Mouse (Mus musculus): Measurements from ENCODE around the gene Fbxl22. TPM values are rescaled to one million over a fixed set of nuclear protein-coding genes. Genes with fewer than 3 reads are reported as not detected.

Fbxl22 gene
- polyA plus RNA-seq (2016; fragmentation: Nextera tagmentation; extraction: Ambion mirVana) = 38.9 and 70.4 TPM in 2 replicates

DNA sequence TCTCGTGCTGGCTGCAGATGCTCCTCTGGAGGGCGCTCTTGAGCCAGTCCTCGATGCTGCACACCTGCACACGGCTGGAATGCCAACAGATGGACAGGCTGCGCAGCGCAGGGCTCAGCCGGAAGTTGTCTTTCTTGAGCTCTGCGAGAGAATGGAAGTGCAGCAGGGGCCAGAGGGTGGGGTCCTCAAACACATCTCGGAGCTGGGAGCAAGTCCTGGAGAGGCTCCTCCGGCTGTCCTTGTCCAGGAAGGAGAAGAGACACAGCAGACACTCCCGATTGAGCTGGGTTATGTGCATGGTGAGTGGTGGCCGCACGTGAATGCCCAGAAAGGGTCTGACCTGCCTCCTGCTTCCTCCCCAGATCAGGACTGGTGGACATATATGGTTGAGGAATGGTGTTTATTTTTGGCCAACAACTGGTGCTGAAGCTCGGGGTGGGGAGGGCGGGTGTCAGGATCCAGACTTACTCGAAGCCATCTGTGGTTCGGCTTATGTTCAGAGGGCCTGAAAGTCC lies at the start of gene Fbxl22:
TSS of gene Fbxl22 (minus strand) at position 338 of the 515 bp plus-strand sequence.
- H3K27ac ChIP-seq = peak within 1 kb of the TSS; percentile 96
- WGBS = 42% methylated on average over 17 of the region's 17 CpGs
- H3K4me3 ChIP-seq = peak within 1 kb of the TSS; percentile 75
- no peaks in the 10 kb centered on the region for H3K27me3 ChIP-seq (ENCODE audit: insufficient read depth, poor library complexity, severe bottlenecking)
- DNase-seq (ENCODE audit: low spot score) = peak; percentile 89
- no peaks in the 10 kb centered on the region for H3K9me3 ChIP-seq
- H3K36me3 ChIP-seq = peaks cover 58% of the 10 kb centered on the region
- H3K4me1 ChIP-seq = peaks cover 34% of the 10 kb centered on the region

DNA sequence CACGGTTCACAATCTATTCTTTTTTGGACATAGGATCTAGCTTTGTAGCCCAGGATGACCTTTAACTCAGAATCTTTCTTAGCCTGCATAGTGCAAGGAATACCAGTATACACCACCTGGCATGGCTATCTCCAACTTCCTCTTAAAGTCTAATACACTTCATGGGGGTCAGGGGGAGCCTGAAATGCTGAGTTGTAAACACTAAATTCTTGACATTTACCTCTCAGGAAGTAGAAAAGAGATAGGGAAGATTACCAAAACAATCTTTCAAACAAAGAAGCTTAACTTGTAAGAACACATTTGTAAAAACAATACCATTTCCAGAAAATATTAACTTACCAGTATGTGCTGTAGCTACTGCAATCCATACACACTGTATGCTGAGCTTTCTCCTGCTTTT lies 47.8 kb upstream of the Fbxl22 start:
- Histone ChIP-seq H3K27ac (no peak overlapping the region), H3K4me1 (peaks cover 11% of the 10 kb centered on the region)
- DNase-seq (ENCODE audit: low spot score) = no peak

DNA sequence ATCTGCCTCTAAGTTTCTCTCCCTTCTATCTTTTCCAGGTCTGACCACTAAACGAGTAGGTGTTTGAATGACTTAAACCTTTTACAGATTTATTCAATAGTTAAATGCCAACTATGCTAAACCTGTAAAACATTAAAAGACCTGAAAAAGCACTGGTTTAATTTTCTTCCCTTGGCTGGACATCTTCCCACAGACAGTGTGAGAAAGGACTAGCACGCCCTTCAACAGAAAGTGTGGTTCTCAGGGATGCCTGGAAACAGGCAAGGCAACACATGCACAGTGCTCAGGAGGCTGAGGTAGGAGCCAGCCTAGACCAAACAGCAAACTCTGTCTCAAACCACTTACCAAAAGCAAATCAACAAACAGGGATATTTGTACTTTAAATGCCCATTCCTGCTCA lies 47.1 kb upstream of the Fbxl22 start:
- Histone ChIP-seq H3K27me3 (ENCODE audit: insufficient read depth, poor library complexity, severe bottlenecking) (no peaks in the 10 kb centered on the region), H3K4me3 (no peak overlapping the region), H3K36me3 (no peaks in the 10 kb centered on the region), H3K9me3 (no peaks in the 10 kb centered on the region), H3K4me1 (peaks cover 11% of the 10 kb centered on the region), H3K27ac (no peak overlapping the region)
- no peak for DNase-seq (ENCODE audit: low spot score)
- 89% methylated on average over 2 of the region's 2 CpGs for WGBS

More for the DNA sequence above, 47.8 kb upstream of the Fbxl22 start:
- H3K4me3 ChIP-seq = no peak overlapping the region
- no peaks in the 10 kb centered on the region for H3K27me3 ChIP-seq (ENCODE audit: insufficient read depth, poor library complexity, severe bottlenecking)
- H3K36me3 ChIP-seq = no peaks in the 10 kb centered on the region
- H3K9me3 ChIP-seq = no peaks in the 10 kb centered on the region
- 88% methylated on average over 1 of the region's 1 CpGs for WGBS

DNA sequence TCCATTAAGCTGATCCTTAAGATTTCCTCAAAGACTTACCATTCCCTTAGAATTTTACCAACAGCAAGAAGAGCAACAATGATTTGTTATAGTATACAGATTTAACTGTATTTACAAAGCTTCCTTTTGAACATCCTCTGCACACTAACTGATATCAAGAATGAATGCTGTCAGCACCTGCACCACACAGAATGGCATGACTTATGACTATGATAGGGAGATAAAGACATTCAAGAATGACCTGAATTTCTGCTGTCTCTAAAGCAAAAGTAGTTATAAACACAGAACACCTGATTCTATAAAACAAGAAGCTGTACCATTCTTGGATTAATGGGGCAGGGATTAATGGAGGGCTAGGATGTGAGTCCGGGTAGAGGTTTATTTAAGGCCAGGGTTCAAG lies 46.3 kb upstream of the Fbxl22 start:
- Histone ChIP-seq H3K4me3 (no peak overlapping the region), H3K27ac (no peak overlapping the region), H3K4me1 (peaks cover 11% of the 10 kb centered on the region), H3K27me3 (ENCODE audit: insufficient read depth, poor library complexity, severe bottlenecking) (no peaks in the 10 kb centered on the region), H3K36me3 (peaks cover under 1% of the 10 kb centered on the region; the same call in 1 of the 2 replicates), H3K9me3 (no peaks in the 10 kb centered on the region)
- 73% methylated on average over 1 of the region's 1 CpGs for WGBS
- DNase-seq (ENCODE audit: low spot score) = no peak

DNA sequence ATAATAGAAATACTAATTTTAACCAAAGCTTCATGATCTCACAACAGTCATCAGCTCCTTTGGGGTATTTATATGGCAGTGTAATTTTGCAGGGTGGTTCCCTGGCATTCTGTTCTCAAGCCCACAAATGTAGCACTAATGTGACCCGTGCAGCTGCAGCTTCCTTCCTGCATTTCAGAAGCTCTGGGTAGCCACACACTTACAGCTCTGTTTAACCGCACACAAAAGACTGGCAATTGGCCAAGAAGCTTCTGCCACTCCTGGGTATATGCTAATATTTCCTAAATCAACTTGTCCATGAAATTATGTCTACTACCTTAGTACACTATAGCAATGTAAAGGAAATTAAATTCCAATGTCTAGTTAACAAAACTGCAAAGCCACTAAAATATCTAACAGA lies 45.9 kb upstream of the Fbxl22 start:
- Histone ChIP-seq H3K4me1 (peaks cover 11% of the 10 kb centered on the region), H3K27me3 (ENCODE audit: insufficient read depth, poor library complexity, severe bottlenecking) (no peaks in the 10 kb centered on the region), H3K4me3 (no peak overlapping the region), H3K27ac (no peak overlapping the region), H3K9me3 (no peaks in the 10 kb centered on the region), H3K36me3 (peaks cover 5% of the 10 kb centered on the region)
- no peak for DNase-seq (ENCODE audit: low spot score)
- WGBS = 57% methylated on average over 2 of the region's 2 CpGs

DNA sequence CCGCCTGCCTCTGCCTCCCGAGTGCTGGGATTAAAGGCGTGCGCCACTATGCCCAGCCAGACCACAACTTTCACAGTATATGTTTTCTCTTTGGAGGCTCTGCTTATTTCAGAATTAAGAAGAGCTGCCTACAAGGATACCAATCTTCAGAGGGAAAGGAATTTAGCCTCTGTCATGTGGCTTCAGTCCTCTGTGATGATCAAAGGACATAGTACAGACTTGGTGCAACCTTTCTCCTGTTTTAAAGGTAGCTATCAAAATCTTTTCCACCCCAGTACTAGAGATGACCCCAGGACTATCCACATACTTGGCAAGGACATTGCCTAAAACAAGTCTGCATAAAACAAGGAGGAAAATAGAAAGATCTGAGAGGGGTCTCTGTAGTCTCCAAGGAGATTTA lies 44.6 kb upstream of the Fbxl22 start:
- Histone ChIP-seq H3K27ac (no peak overlapping the region), H3K4me3 (no peak overlapping the region), H3K27me3 (ENCODE audit: insufficient read depth, poor library complexity, severe bottlenecking) (no peaks in the 10 kb centered on the region), H3K4me1 (peaks cover 11% of the 10 kb centered on the region), H3K36me3 (peaks cover 17% of the 10 kb centered on the region), H3K9me3 (no peaks in the 10 kb centered on the region)
- DNase-seq (ENCODE audit: low spot score) = no peak
- WGBS = 97% methylated on average over 4 of the region's 4 CpGs

DNA sequence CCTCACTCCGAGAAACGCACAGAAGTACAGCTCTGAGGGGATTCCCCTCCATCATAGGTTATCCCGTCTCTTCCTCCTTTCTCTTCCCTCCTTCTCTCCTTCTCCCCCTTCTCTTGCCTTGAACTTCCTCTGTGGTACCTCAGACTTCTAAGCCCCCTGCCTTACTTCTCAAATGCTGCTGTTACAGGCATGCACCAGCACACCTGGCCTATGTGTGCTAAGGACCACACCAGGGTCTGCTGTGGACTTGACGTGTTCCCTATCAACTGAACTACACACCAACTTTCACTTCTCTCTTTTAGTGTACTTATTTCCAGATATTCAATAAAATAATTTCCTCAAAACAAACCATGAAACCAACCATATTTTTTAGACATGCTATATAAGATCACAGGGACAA lies 28.4 kb upstream of the Fbxl22 start:
- peaks cover 81% of the 10 kb centered on the region for H3K36me3 ChIP-seq
- no peaks in the 10 kb centered on the region for H3K4me1 ChIP-seq
- 89% methylated on average over 4 of the region's 4 CpGs for WGBS
- H3K4me3 ChIP-seq = no peak overlapping the region
- no peak for DNase-seq (ENCODE audit: low spot score)
- no peaks in the 10 kb centered on the region for H3K9me3 ChIP-seq
- H3K27ac ChIP-seq = no peak overlapping the region
- H3K27me3 ChIP-seq (ENCODE audit: insufficient read depth, poor library complexity, severe bottlenecking) = no peaks in the 10 kb centered on the region

DNA sequence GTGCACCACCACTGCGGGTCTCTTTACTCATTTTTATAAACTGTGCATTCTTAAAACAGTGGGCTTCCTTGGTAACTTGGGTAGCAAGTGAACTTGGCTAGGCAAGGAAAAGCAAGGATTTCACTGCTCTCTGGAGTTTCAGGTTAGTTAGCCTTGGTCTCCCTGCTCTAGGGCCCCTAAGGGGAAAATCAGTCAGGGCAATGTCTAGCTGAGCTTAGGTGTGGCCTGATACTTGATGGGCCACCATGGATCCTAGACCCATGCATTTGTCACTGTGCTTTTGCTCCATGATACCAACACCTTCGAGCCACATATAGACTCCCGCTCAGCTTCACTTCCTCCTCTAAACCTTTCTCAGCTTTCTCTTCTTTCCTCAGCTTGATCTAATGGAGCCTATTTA lies 7.2 kb upstream of the Fbxl22 start:
- 89% methylated on average over 3 of the region's 3 CpGs for WGBS
- DNase-seq (ENCODE audit: low spot score) = no peak
- H3K4me1 ChIP-seq = no peaks in the 10 kb centered on the region
- H3K4me3 ChIP-seq = no peak overlapping the region
- no peak overlapping the region for H3K27ac ChIP-seq
- H3K27me3 ChIP-seq (ENCODE audit: insufficient read depth, poor library complexity, severe bottlenecking) = no peaks in the 10 kb centered on the region
- H3K36me3 ChIP-seq = peaks cover 82% of the 10 kb centered on the region
- H3K9me3 ChIP-seq = no peaks in the 10 kb centered on the region

DNA sequence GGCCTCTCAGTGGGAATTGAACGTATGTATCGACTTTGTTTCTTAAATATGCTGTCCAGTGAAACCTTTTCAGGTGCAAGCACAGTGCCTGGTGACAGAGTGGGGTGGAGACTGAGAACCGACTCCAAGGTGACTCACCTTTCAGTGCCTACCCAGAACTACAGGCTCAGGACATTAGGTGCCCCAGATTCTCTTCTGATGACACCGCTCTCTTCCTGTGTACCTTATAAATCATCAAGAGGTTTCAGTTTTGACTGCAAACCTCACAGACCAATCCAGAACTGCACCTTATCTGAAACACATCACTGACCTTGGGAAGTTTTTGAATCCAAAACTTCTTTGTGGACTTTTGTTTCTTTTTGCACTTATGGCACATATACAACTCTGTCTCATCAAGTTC lies 5.9 kb upstream of the Fbxl22 start:
- Histone ChIP-seq H3K27me3 (ENCODE audit: insufficient read depth, poor library complexity, severe bottlenecking) (no peaks in the 10 kb centered on the region), H3K4me1 (peaks cover 6% of the 10 kb centered on the region; the same call in 1 of the 2 replicates), H3K36me3 (peaks cover 79% of the 10 kb centered on the region), H3K9me3 (no peaks in the 10 kb centered on the region), H3K27ac (no peak overlapping the region), H3K4me3 (no peak overlapping the region)
- 94% methylated on average over 4 of the region's 4 CpGs for WGBS
- no peak for DNase-seq (ENCODE audit: low spot score)

DNA sequence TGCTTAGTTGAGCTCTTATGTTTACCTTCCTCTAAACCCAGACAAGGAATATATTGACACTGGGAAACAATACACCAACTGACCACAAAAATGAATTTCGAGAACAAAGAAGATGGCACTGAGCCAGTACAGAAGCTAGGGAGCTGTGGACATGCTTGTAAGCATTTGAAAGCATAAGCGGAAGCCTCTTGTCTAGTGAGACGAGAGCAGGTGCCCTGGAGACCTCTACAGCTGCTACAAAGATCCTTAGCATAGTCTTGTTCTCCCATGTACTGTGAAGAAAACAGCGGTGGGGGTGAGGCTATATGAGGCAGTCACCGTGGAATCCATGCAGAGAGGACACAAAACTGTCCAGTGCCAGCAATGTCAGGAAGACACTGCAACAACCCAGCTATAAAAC lies 4.5 kb upstream of the Fbxl22 start:
- Histone ChIP-seq H3K9me3 (no peaks in the 10 kb centered on the region), H3K27ac (no peak overlapping the region), H3K4me1 (peaks cover 12% of the 10 kb centered on the region; the same call in 1 of the 2 replicates), H3K27me3 (ENCODE audit: insufficient read depth, poor library complexity, severe bottlenecking) (no peaks in the 10 kb centered on the region), H3K36me3 (peaks cover 78% of the 10 kb centered on the region), H3K4me3 (no peak overlapping the region)
- 86% methylated on average over 5 of the region's 5 CpGs for WGBS
- DNase-seq (ENCODE audit: low spot score) = no peak

DNA sequence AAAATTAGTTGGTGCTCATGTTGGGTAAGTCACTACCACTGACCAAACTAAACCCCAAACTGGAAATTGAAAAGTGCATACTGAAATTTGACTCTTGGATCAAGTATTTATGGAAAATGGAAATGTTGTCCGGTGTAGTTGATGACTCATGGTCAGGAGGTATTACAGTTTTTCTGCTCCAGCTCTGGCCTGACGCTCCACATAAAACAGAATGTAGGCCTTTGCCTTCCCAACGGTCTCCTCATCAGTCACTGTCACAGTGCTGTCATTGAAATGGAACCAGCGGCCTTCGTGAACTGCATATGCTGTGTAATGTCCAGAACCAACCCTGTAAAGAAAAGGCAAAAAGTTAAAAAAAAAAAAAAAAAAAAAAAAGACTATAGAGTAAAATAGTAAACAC lies 3.9 kb upstream of the Fbxl22 start:
- DNase-seq (ENCODE audit: low spot score) = no peak
- H3K27me3 ChIP-seq (ENCODE audit: insufficient read depth, poor library complexity, severe bottlenecking) = no peaks in the 10 kb centered on the region
- H3K27ac ChIP-seq = no peak overlapping the region
- peaks cover 12% of the 10 kb centered on the region; the same call in 1 of the 2 replicates for H3K4me1 ChIP-seq
- no peaks in the 10 kb centered on the region for H3K9me3 ChIP-seq
- WGBS = 91% methylated on average over 5 of the region's 5 CpGs
- H3K4me3 ChIP-seq = no peak overlapping the region
- H3K36me3 ChIP-seq = peaks cover 75% of the 10 kb centered on the region

DNA sequence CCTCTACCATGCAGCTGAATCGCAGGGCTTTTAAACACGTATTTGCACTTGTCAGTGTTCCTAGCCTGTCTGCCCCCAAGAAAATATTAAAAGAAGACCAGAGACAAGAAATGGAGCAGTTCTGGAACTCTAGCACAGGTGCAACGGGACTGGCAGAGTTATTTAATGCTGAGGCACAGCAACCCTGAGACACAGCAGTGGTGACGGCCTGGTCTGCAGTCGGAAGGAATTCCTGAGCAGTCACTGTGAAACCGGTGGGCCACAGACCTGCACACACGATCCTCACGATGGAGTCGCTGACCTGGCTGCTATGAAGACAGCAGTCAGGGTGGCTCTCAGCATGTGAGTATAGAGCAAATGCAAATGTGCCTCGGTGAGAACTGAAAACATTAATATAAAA lies 3.4 kb upstream of the Fbxl22 start:
- WGBS = 86% methylated on average over 10 of the region's 10 CpGs
- peaks cover 12% of the 10 kb centered on the region; the same call in 1 of the 2 replicates for H3K4me1 ChIP-seq
- no peak for DNase-seq (ENCODE audit: low spot score)
- H3K9me3 ChIP-seq = no peaks in the 10 kb centered on the region
- H3K27me3 ChIP-seq (ENCODE audit: insufficient read depth, poor library complexity, severe bottlenecking) = no peaks in the 10 kb centered on the region
- H3K27ac ChIP-seq = no peak overlapping the region
- peaks cover 73% of the 10 kb centered on the region for H3K36me3 ChIP-seq
- no peak overlapping the region for H3K4me3 ChIP-seq

DNA sequence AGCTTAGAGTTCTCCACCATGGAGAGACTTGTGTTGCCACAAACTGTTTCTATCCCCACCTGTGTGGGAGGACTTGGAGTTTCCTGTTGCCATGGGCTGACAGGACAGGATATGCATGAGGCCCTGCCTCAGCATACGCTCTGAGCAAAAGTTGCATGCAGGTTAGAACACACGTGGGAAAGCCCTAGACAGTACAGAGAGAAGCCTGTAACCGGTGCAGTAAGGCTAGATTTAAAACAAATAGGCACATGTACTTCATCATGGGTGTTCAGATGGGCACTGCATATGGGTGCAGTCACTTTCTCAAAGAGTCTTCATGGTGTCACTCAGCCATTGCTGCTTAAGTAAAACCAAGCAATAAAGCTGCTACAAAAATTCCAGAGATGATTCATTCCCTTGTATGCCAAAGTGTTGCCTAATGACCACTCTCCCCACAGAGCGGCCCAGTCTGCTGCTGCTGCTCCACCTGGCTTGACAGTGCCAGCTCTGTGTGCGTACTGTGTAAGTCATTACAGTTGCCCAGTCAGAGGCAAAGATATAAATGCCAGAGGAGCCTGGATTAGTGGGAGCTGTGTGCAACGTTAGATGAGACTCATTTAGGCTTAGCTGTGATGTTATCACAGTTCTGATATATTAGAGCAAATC lies 2.0 kb upstream of the Fbxl22 start:
- 92% methylated on average over 6 of the region's 6 CpGs for WGBS
- no peak for DNase-seq (ENCODE audit: low spot score)
- peaks cover 62% of the 10 kb centered on the region for H3K36me3 ChIP-seq
- H3K27me3 ChIP-seq (ENCODE audit: insufficient read depth, poor library complexity, severe bottlenecking) = no peaks in the 10 kb centered on the region
- H3K4me1 ChIP-seq = peaks cover 23% of the 10 kb centered on the region; the same call in 1 of the 2 replicates
- no peaks in the 10 kb centered on the region for H3K9me3 ChIP-seq
- H3K27ac ChIP-seq = peak overlapping the region; percentile 96; the same call in 1 of the 2 replicates
- H3K4me3 ChIP-seq = no peak overlapping the region

Measured in heart, embryonic 10.5 days (tissue).